Mouse (Mus musculus) hindbrain, postnatal 0 days (tissue): ENCODE measurements around the gene Cwc27. TPM values are rescaled to one million over a fixed set of nuclear protein-coding genes. Genes with fewer than 3 reads are reported as not detected.

Experiments used
- ATAC-seq: fragments of 200-750 bp; cut with Nextera tagmentation; 2 replicates; pipeline ENCODE4 v1.8.0; 2017; ENCODE audit warnings: mild to moderate bottlenecking, moderate TSS enrichment, moderate library complexity
- DNase-seq: peaks from one replicate; pipeline ENCODE4 v3.0.0-alpha.2; 2015; ENCODE audit warnings: low spot score
- H3K27ac ChIP-seq: fragments of 300-500 bp; sonication (generic); 2 replicates; pipeline ENCODE4 v1.5.1; 2014; ENCODE audit warnings: mild to moderate bottlenecking
- H3K27me3 ChIP-seq: fragments of 300-500 bp; sonication (generic); 2 replicates; pipeline ENCODE4 v1.6.1; 2014; ENCODE audit warnings: low read length, mixed read lengths; ENCODE audit not compliant: insufficient read depth
- H3K36me3 ChIP-seq: fragments of 300-500 bp; sonication (generic); 2 replicates; pipeline ENCODE4 v1.6.1; 2014; ENCODE audit warnings: low read length, mixed read lengths; ENCODE audit not compliant: insufficient read depth
- H3K4me1 ChIP-seq: fragments of 300-500 bp; sonication (generic); 2 replicates; pipeline ENCODE4 v1.6.1; 2014; ENCODE audit warnings: antibody characterized with exemption, low read length, mixed read lengths; ENCODE audit not compliant: insufficient read depth
- H3K4me2 ChIP-seq: fragments of 300-500 bp; sonication (generic); 2 replicates; pipeline ENCODE4 v1.6.1; 2014; ENCODE audit warnings: low read depth, mild to moderate bottlenecking, low read length, moderate library complexity, mixed read lengths
- H3K4me3 ChIP-seq: fragments of 300-500 bp; sonication (generic); 2 replicates; pipeline ENCODE4 v1.5.1; 2014; ENCODE audit warnings: low read length
- H3K9ac ChIP-seq: fragments of 300-500 bp; sonication (generic); replicated peaks from 2 replicates; pipeline ENCODE4 v1.6.1; 2014; ENCODE audit warnings: mild to moderate bottlenecking, low read length, moderate library complexity, mixed read lengths
- H3K9me3 ChIP-seq: fragments of 300-500 bp; sonication (generic); 2 replicates; pipeline ENCODE4 v1.6.1; 2016; ENCODE audit warnings: low read length, mixed read lengths
- CTCF ChIP-seq: IDR thresholded peaks from 2 replicates; pipeline ENCODE4 v1.5.1; 2016; ENCODE audit warnings: antibody characterized with exemption, control low read depth, low read depth
- WGBS: fragments of 180-500 bp; shearing (Covaris S2); extraction: QIAGEN DNeasy Blood & Tissue Kit; methylation state at CpG from one replicate; pipeline ENCODE4 v1.1.7; 2014; 5-methylcytosine and 5-hydroxymethylcytosine counted together
- polyA plus RNA-seq: library from polyadenylated mRNA; unstranded; fragments of >200 nt; fragmentation: Nextera tagmentation; extraction: Ambion mirVana; gene quantifications from 2 replicates; pipeline ENCODE4 v1.2.1, GENCODE M21; 2015
- total RNA-seq: library from RNA; depleted of rRNA; stranded (reverse); fragments of >200 nt; gene quantifications from 2 replicates; pipeline ENCODE4 v1.2.3, GENCODE M21; 2014

Cwc27 gene
- total and polyA plus RNA-seq, 2 experiments from 2014 or later: 5.4 to 23.0 TPM

DNA sequence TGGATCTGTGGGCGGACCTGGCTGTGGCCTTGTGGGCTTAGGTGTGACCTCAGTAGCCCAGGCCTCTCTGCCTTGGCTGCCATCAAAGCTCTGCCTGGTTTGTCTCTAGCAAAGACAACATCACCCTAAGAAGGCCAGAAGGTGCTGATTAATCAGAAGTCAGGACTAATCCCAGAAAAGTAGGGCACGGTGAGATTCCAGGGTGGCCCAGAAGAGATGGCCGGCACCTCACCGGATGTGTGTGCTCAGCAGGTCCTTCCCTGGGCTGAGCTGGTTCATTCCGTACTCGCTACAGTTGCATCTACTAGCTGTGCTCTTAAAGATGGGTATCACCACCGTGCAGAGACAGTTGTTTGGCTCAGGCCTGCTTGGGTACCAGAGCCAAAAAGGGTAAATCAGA, 201.8 kb downstream of the Cwc27 start:
- no peak overlapping the region for H3K4me3 ChIP-seq
- ATAC-seq (no peak), DNase-seq (no peak)
- no peak for TF ChIP-seq CTCF
- peaks cover 6% of the 10 kb centered on the region; the same call in 1 of the 2 replicates for H3K4me1 ChIP-seq
- H3K9ac ChIP-seq: no peak overlapping the region
- H3K9me3 ChIP-seq: no peaks in the 10 kb centered on the region
- H3K4me2 ChIP-seq: no peak overlapping the region
- WGBS: 89% methylated on average over 7 of the region's 7 CpGs
- no peak overlapping the region for H3K27ac ChIP-seq
- no peaks in the 10 kb centered on the region for H3K36me3 ChIP-seq
- H3K27me3 ChIP-seq: no peaks in the 10 kb centered on the region

GRCm38 (mm10) chr13:104611296-104611695, 205.6 kb downstream of the Cwc27 start:
- Histone ChIP-seq H3K4me3 (no peak overlapping the region), H3K4me1 (peaks cover 3% of the 10 kb centered on the region; the same call in 1 of the 2 replicates), H3K9ac (no peak overlapping the region), H3K36me3 (no peaks in the 10 kb centered on the region), H3K27me3 (no peaks in the 10 kb centered on the region), H3K9me3 (no peaks in the 10 kb centered on the region), H3K27ac (no peak overlapping the region), H3K4me2 (no peak overlapping the region)
- no peak for TF ChIP-seq CTCF
- DNase-seq (no peak), ATAC-seq (no peak)
- 91% methylated on average over 4 of the region's 4 CpGs for WGBS

GRCm38 (mm10) chr13:104610210-104611111, 206.5 kb downstream of the Cwc27 start:
- WGBS: 84% methylated on average over 22 of the region's 22 CpGs
- no peak for TF ChIP-seq CTCF
- ATAC-seq: no peak
- no peak overlapping the region for H3K9ac ChIP-seq
- H3K4me2 ChIP-seq: no peak overlapping the region
- no peak overlapping the region for H3K27ac ChIP-seq
- no peaks in the 10 kb centered on the region for H3K4me1 ChIP-seq
- no peak overlapping the region for H3K4me3 ChIP-seq
- H3K9me3 ChIP-seq: no peaks in the 10 kb centered on the region
- DNase-seq: no peak
- H3K27me3 ChIP-seq: no peaks in the 10 kb centered on the region
- H3K36me3 ChIP-seq: no peaks in the 10 kb centered on the region

- TF ChIP-seq CTCF: no peak
- Histone ChIP-seq H3K4me2 (no peak overlapping the region), H3K36me3 (no peaks in the 10 kb centered on the region), H3K27me3 (no peaks in the 10 kb centered on the region), H3K4me3 (no peak overlapping the region), H3K9me3 (no peaks in the 10 kb centered on the region), H3K4me1 (no peaks in the 10 kb centered on the region), H3K27ac (no peak overlapping the region), H3K9ac (no peak overlapping the region)
- ATAC-seq: no peak
- 88% methylated on average over 18 of the region's 18 CpGs for WGBS
- DNase-seq: no peak
Observed at GRCm38 (mm10) chr13:104608516-104608915, 208.4 kb downstream of the Cwc27 start.

- Histone ChIP-seq H3K4me3 (no peak overlapping the region), H3K36me3 (no peaks in the 10 kb centered on the region), H3K4me2 (no peak overlapping the region), H3K9ac (no peak overlapping the region), H3K27ac (no peak overlapping the region), H3K4me1 (no peaks in the 10 kb centered on the region), H3K27me3 (no peaks in the 10 kb centered on the region), H3K9me3 (no peaks in the 10 kb centered on the region)
- TF ChIP-seq CTCF: no peak
- no peak for DNase-seq
- WGBS: 71% methylated on average over 14 of the region's 14 CpGs
- ATAC-seq: no peak
Observed at GRCm38 (mm10) chr13:104606786-104607580, 210.0 kb downstream of the Cwc27 start.

DNA sequence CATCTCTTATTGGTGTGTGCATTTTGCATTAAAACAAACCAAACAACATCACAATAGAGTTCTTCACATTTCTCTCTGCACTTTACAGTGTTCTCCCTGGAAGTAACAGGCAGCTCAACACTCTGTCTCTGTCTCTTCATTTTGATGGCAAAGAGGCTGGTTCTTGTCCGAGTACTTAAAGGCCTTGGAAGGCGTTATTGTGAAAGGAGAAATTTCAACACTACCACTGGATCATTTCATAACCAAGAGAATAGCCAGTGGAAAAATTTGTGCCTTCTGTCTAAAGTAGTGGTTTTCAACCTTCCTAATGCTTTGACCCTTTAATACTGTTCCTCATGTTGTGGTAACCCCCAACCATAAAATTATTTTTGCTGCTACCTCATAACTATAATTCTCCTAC, 211.8 kb downstream of the Cwc27 start:
- no peaks in the 10 kb centered on the region for H3K4me1 ChIP-seq
- no peaks in the 10 kb centered on the region for H3K9me3 ChIP-seq
- no peak overlapping the region for H3K4me3 ChIP-seq
- H3K4me2 ChIP-seq: no peak overlapping the region
- no peaks in the 10 kb centered on the region for H3K27me3 ChIP-seq
- 97% methylated on average over 2 of the region's 2 CpGs for WGBS
- no peak overlapping the region for H3K27ac ChIP-seq
- TF ChIP-seq CTCF: no peak
- ATAC-seq: no peak
- no peak overlapping the region for H3K9ac ChIP-seq
- no peak for DNase-seq
- H3K36me3 ChIP-seq: no peaks in the 10 kb centered on the region
